Mouse (Mus musculus) forebrain, embryonic 16.5 days (tissue): ENCODE results near the gene Zfyve9. TPM values are rescaled to one million over a fixed set of nuclear protein-coding genes. Genes with fewer than 3 reads are reported as not detected.

Experiments used
- ATAC-seq: fragments of 200-750 bp; cut with Nextera tagmentation; 2 replicates; pipeline ENCODE4 v1.8.0; 2017; ENCODE audit warnings: mild to moderate bottlenecking, moderate library complexity
- H3K27ac ChIP-seq: fragments of 300-500 bp; sonication (generic); 2 replicates; pipeline ENCODE4 v1.5.1; 2014; ENCODE audit warnings: low read length, control low read depth
- H3K27me3 ChIP-seq: fragments of 300-500 bp; sonication (generic); replicated peaks from 2 replicates; pipeline ENCODE4 v1.6.1; 2014; ENCODE audit warnings: low read length; ENCODE audit not compliant: control insufficient read depth, insufficient read depth
- H3K36me3 ChIP-seq: fragments of 300-500 bp; sonication (generic); 2 replicates; pipeline ENCODE4 v1.6.1; 2014; ENCODE audit not compliant: control insufficient read depth, insufficient read depth
- H3K4me1 ChIP-seq: fragments of 300-500 bp; sonication (generic); replicated peaks from 2 replicates; pipeline ENCODE4 v1.6.1; 2014; ENCODE audit warnings: low read length; ENCODE audit not compliant: control insufficient read depth, insufficient read depth
- H3K4me2 ChIP-seq: fragments of 300-500 bp; sonication (generic); 2 replicates; pipeline ENCODE4 v1.6.1; 2014; ENCODE audit warnings: mild to moderate bottlenecking, low read length, control low read depth
- H3K4me3 ChIP-seq: fragments of 300-500 bp; sonication (generic); replicated peaks from 2 replicates; pipeline ENCODE4 v1.5.1; 2014; ENCODE audit warnings: mild to moderate bottlenecking, low read length, control low read depth
- H3K9ac ChIP-seq: fragments of 300-500 bp; sonication (generic); replicated peaks from 2 replicates; pipeline ENCODE4 v1.6.1; 2014; ENCODE audit warnings: low read depth, low read length, control low read depth
- H3K9me3 ChIP-seq: fragments of 300-500 bp; sonication (generic); 2 replicates; pipeline ENCODE4 v1.6.1; 2016; ENCODE audit warnings: low read length; ENCODE audit not compliant: control insufficient read depth
- WGBS: fragments of 180-500 bp; shearing (Covaris S2); extraction: QIAGEN DNeasy Blood & Tissue Kit; methylation state at CpG from one replicate; pipeline ENCODE4 v1.1.7; 2014; 5-methylcytosine and 5-hydroxymethylcytosine counted together
- polyA plus RNA-seq: library from polyadenylated mRNA; unstranded; fragments of >200 nt; fragmentation: Nextera tagmentation; extraction: Ambion mirVana; gene quantifications from 2 replicates; pipeline ENCODE4 v1.2.1, GENCODE M21; 2015

Gene Zfyve9
- polyA plus RNA-seq, 1 experiment from 2014 or later: 6.6 TPM

DNA sequence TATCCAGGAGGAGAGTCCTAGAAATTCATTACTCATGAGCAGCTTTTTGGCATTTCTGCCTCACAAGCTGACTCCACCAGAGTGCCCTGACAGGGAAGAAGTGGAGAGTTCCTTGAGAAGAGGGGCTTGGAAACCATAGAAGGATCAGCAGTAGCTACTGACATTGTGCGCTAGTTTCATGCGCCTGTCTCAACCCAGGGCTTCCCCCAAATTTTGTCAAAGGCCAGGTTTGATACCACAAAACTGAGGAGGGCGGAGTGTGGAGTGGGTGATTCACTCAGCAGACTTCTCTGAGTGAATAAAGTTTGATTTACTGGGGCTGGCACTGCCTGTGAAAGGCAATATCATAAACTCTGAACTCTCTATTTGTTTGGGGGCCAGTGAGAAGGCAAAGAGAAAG lies 171.9 kb downstream of the Zfyve9 start:
- WGBS: 96% methylated on average over 3 of the region's 3 CpGs
- ATAC-seq: no peak
- Histone ChIP-seq H3K9ac (no peak overlapping the region), H3K36me3 (no peaks in the 10 kb centered on the region), H3K9me3 (no peaks in the 10 kb centered on the region), H3K4me2 (no peak overlapping the region), H3K27me3 (no peaks in the 10 kb centered on the region), H3K4me1 (no peaks in the 10 kb centered on the region), H3K27ac (no peak overlapping the region), H3K4me3 (no peak overlapping the region)

DNA sequence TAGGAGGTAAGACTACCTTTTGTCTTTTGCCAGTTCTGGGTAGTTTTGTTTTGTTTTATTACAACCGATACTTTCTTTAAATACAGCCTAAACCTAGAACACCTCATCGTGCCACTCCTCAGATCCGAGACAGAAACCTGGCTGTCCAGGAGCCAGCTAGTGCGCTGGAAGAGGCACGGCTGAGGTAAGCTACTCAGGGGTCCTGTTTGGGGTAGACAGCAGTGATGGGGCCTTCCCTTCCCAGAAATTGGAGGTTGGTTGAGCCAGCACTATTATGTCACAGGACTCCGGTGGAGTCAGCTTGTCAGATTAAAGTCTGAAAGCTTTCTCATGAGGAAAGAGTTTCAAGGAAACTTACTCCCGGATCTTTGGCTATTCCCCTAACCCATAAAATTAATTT lies 178.7 kb downstream of the Zfyve9 start:
- H3K4me2 ChIP-seq: no peak overlapping the region

DNA sequence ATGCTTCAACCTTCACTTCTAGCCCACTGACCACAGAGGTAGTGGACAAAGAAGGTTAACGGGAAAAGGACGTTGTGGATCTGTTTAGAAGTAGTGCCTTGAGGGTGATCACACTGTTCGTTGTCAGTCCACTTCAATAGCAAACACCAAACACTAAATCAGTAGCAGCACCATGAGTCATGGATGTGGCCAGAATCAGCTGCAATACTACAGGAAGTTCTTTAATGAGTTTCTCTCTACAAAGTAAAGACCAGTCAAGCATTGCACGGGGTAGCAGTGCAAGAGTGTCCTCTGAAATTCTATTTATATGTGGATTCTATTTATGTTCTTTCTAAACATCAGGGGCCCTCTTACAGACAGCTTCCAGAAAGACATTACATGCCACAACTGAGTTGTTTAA lies 182.3 kb downstream of the Zfyve9 start:
- Histone ChIP-seq H3K4me2 (no peak overlapping the region), H3K27ac (no peak overlapping the region), H3K9me3 (no peaks in the 10 kb centered on the region), H3K9ac (no peak overlapping the region), H3K4me3 (no peak overlapping the region), H3K4me1 (no peaks in the 10 kb centered on the region), H3K27me3 (no peaks in the 10 kb centered on the region), H3K36me3 (no peaks in the 10 kb centered on the region)
- whole genome bisulfite sequencing: 89% methylated on average over 4 of the region's 4 CpGs
- no peak for ATAC-seq

More for the DNA sequence above, 178.7 kb downstream of the Zfyve9 start:
- H3K27ac ChIP-seq: no peak overlapping the region
- H3K4me1 ChIP-seq: no peaks in the 10 kb centered on the region
- H3K9me3 ChIP-seq: no peaks in the 10 kb centered on the region
- H3K9ac ChIP-seq: no peak overlapping the region
- H3K4me3 ChIP-seq: no peak overlapping the region
- H3K27me3 ChIP-seq: no peaks in the 10 kb centered on the region
- H3K36me3 ChIP-seq: no peaks in the 10 kb centered on the region
- ATAC-seq: no peak
- WGBS: 92% methylated on average over 7 of the region's 7 CpGs

DNA sequence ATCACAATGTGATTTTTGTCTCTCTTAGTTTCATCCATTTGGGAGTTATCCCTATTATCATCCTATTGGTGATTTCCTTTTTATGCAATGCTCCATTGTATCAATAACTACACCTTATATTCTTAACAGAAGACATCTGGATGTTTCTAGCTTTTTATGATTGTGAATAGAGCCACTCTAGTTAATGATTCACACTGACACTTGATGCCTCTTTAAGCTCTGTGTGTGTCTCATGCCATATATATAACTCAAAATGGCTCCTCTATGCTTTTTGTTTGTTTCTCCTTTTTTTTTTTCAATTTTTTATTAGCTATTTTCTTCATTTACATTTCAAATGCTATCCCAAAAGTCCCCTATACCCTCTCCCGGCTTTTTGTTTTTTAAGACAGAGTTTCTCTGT lies 184.8 kb downstream of the Zfyve9 start:
- 100% methylated on average over 1 of the region's 1 CpGs for WGBS

DNA sequence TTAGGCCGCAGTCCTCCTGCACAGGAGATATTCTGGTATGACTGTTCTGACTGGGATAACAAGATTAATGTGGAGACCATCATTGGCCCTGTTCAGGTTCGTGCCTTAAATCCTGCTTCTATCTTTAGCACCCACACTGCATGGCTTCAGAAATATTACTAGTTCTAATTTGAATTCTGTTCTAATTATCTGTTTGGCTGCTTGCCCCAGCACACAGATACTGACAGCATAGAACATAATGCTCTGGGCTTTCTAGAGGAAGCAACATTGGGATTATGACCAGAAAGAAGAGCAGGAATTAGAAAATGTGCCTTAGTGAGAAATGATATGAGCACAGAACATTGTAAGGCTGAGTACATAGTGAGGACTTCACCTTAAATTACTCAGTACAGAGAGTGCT lies 187.2 kb downstream of the Zfyve9 start:
- H3K9me3 ChIP-seq: no peaks in the 10 kb centered on the region
- no peaks in the 10 kb centered on the region for H3K36me3 ChIP-seq
- no peak overlapping the region for H3K4me2 ChIP-seq
- no peak overlapping the region for H3K27ac ChIP-seq
- no peak for ATAC-seq
- no peaks in the 10 kb centered on the region for H3K4me1 ChIP-seq
- 93% methylated on average over 2 of the region's 2 CpGs for WGBS
- H3K9ac ChIP-seq: no peak overlapping the region
- no peaks in the 10 kb centered on the region for H3K27me3 ChIP-seq
- H3K4me3 ChIP-seq: no peak overlapping the region

More for the DNA sequence above, 184.8 kb downstream of the Zfyve9 start:
- H3K4me1 ChIP-seq: no peaks in the 10 kb centered on the region
- H3K27ac ChIP-seq: no peak overlapping the region
- no peak overlapping the region for H3K9ac ChIP-seq
- H3K4me3 ChIP-seq: no peak overlapping the region
- no peaks in the 10 kb centered on the region for H3K36me3 ChIP-seq
- no peak for ATAC-seq
- H3K4me2 ChIP-seq: no peak overlapping the region
- H3K9me3 ChIP-seq: no peaks in the 10 kb centered on the region
- H3K27me3 ChIP-seq: no peaks in the 10 kb centered on the region

Other genes starting within 250 kb of the Zfyve9 start
- 90.6 and 97.2 TPM in 2 replicates for gene Prpf38a, start 201.5 kb downstream of the Zfyve9 start, polyA plus RNA-seq
- gene Orc1, start 201.4 kb downstream of the Zfyve9 start, polyA plus RNA-seq: 2.4 and 3.9 TPM in 2 replicates
- 19.3 and 21.6 TPM in 2 replicates for gene Cc2d1b, start 160.9 kb downstream of the Zfyve9 start, polyA plus RNA-seq
- gene 3110021N24Rik, start 61.1 kb downstream of the Zfyve9 start, polyA plus RNA-seq: 1.1 and 1.6 TPM in 2 replicates
- 211 and 231 TPM in 2 replicates for gene Btf3l4, start 52.8 kb upstream of the Zfyve9 start, polyA plus RNA-seq
- 81.9 and 90.5 TPM in 2 replicates for gene Txndc12, start 53.8 kb upstream of the Zfyve9 start, polyA plus RNA-seq
- 33.7 and 34.6 TPM in 2 replicates for gene Kti12, start 67.0 kb upstream of the Zfyve9 start, polyA plus RNA-seq
- 0.78 and 2.0 TPM in 2 replicates for gene A730015C16Rik, start 67.8 kb upstream of the Zfyve9 start, polyA plus RNA-seq
- gene Rab3b, start 98.3 kb upstream of the Zfyve9 start, polyA plus RNA-seq: 84.7 and 116 TPM in 2 replicates
- gene Nrd1, start 219.9 kb upstream of the Zfyve9 start, polyA plus RNA-seq: 84.6 and 88.8 TPM in 2 replicates